Mouse (Mus musculus) CD8-positive naive resting alpha-beta T cell, adult 2 months (primary cell): ENCODE results near the gene Il2rb.

Source experiments
- DNase-seq, 2 experiments: peaks; one replicate each; pipeline ENCODE4 v3.0.0; 2022; ENCODE audit warnings: low read depth in 2 of 2, low spot score in 2 of 2

Il2rb gene

GRCm38 (mm10) chr15:78521331-78521730 lies 26.3 kb upstream of the Il2rb start:
- DNase-seq, result no peak

- DNase-seq, result no peak
These were observed 25.1 kb upstream of the Il2rb start for GRCm38 (mm10) chr15:78520112-78520715.

- DNase-seq, result peak; percentile 31 to 48
These were observed 23.1 kb upstream of the Il2rb start for GRCm38 (mm10) chr15:78518221-78518620.

GRCm38 (mm10) chr15:78515759-78516158 lies 20.7 kb upstream of the Il2rb start:
- DNase-seq, result peak; percentile 37 to 51

GRCm38 (mm10) chr15:78514393-78515146 lies 19.5 kb upstream of the Il2rb start:
- DNase-seq, result peak; percentile 67 to 80

- no peak for DNase-seq
These were observed 17.9 kb upstream of the Il2rb start for GRCm38 (mm10) chr15:78513019-78513418.

- DNase-seq, result no peak
These were observed 16.9 kb upstream of the Il2rb start for GRCm38 (mm10) chr15:78511951-78512350.

- no peak for DNase-seq
These were observed 15.7 kb upstream of the Il2rb start for GRCm38 (mm10) chr15:78510736-78511135.

GRCm38 (mm10) chr15:78510121-78510576 lies 15.1 kb upstream of the Il2rb start:
- no peak for DNase-seq

GRCm38 (mm10) chr15:78509297-78509899 lies 14.3 kb upstream of the Il2rb start:
- no peak for DNase-seq

- no peak for DNase-seq
These were observed 13.4 kb upstream of the Il2rb start for GRCm38 (mm10) chr15:78508443-78508842.

- no peak for DNase-seq
These were observed 10.5 kb upstream of the Il2rb start for GRCm38 (mm10) chr15:78505541-78505940.

GRCm38 (mm10) chr15:78504816-78505215 lies 9.7 kb upstream of the Il2rb start:
- no peak for DNase-seq

- no peak for DNase-seq
These were observed 8.9 kb upstream of the Il2rb start for GRCm38 (mm10) chr15:78504013-78504412.

- DNase-seq, result no peak
These were observed 7.5 kb upstream of the Il2rb start for GRCm38 (mm10) chr15:78502437-78503132.

- DNase-seq, result peak; percentile 39 to 46
These were observed 1.6 kb downstream of the Il2rb start for GRCm38 (mm10) chr15:78493401-78494010.

- DNase-seq, result no peak
These were observed 3.8 kb downstream of the Il2rb start for GRCm38 (mm10) chr15:78491301-78491700.

GRCm38 (mm10) chr15:78489906-78490305 lies 5.2 kb downstream of the Il2rb start:
- no peak for DNase-seq

- DNase-seq, result no peak
These were observed 5.8 kb downstream of the Il2rb start for GRCm38 (mm10) chr15:78489248-78489647.

- no peak for DNase-seq
These were observed 8.0 kb downstream of the Il2rb start for GRCm38 (mm10) chr15:78487066-78487465.

GRCm38 (mm10) chr15:78486564-78486963 lies 8.5 kb downstream of the Il2rb start:
- DNase-seq, result no peak
